Mouse (Mus musculus) erythroblast, adult 5-6 weeks (primary cell): ENCODE results near the gene P2ry6. TPM values are rescaled to one million over a fixed set of nuclear protein-coding genes. Genes with fewer than 3 reads are reported as not detected.
A peak's percentile ranks its signal among the peaks of the same experiment; 100 is the strongest.

ENCODE experiments used
- ATAC-seq: replicated peaks from 2 replicates; pipeline ENCODE4 v1.8.0; 2016; ENCODE audit warnings: moderate number of reproducible peaks, mild to moderate bottlenecking, moderate TSS enrichment, inconsistent platforms; ENCODE audit not compliant: poor library complexity, low FRiP score, severe bottlenecking
- total RNA-seq, 2 experiments: library from RNA; stranded (forward) in 1 of 2; stranded (reverse) in 1 of 2; fragments of 150-400 nt in 1 of 2; fragments of 200-764, 138-1000 nt in 1 of 2; gene quantifications; 2 replicates each; pipeline versions ENCODE4 v1.2.3 to v1.2.4; 2015 to 2017; ENCODE audit warnings: low replicate concordance in 2 of 2

P2ry6 gene
- total RNA-seq, 2 experiments from 2014 or later: 0.94 to 6.1 TPM

DNA sequence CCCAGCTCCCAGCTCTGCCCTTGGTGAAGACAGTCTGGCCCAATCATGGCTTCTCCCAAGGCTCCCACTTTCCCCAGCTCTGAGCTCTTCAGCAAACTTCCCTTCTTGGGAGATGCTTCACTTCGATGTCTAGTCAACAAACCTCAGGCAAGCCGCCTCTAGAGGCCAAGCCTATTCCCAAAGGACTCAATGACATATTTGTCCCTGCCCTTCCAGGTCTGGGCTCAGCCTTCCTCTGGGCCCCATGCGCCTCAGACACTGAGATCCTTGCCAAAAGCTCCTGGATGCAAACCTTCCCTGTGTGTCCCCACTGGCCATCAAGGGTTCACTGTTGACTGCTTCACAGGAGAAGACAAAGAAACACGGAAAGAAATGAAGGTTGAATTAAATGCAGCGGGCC lies 53.2 kb downstream of the P2ry6 start:
- no peak for ATAC-seq

DNA sequence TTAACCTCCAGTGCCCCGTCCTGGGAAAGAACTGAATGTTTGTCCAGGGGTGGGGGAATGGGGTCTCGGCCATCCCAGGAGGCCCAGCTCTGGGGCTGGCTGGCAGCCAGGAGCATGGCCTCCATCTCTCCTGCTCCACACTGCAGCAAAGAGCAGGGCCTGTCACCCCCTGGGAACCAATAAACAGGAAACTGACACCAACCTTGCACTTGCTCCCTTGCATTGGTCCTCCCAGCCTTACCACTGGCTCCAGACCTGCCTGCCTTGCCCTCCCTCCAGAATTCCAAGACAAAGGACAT lies 54.7 kb downstream of the P2ry6 start:
- no peak for ATAC-seq

DNA sequence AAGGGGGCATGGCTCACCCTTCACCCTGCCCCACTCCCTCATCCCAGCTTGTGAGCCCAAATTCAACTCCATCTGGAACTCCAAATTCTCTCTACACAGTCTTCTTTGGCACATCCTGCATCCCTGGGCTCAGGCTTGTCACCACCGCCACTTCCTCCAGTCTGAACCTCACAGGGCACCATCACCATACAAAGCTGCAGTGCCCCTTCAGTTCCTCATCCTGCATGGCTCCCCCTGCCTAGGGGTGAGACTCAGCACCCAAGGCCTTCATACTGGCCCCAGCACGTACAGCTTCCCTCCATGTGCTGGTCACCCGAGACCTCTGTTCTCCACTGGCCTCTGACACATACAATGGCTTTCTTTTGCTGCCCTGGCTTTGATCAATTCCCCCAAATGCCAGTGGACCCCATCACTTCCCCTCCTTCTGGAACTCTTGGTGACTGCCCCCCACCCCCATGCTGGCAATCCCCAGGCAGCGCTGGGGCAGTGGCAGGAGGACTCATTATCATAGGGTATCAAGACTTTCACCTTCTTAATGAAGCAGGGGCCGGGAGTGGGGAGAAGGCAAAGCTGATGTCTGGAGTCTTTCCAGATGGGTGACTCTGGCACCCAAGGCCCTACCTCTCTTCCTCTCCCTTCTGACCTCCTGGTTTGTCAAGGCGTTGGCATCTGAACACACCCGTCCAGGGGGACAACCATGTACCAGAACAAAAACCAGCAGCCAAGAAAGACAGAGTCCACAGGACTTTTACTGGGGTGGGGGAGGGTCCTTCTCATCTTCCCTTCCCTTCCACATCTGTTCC lies 55.2 kb downstream of the P2ry6 start:
- no peak for ATAC-seq

DNA sequence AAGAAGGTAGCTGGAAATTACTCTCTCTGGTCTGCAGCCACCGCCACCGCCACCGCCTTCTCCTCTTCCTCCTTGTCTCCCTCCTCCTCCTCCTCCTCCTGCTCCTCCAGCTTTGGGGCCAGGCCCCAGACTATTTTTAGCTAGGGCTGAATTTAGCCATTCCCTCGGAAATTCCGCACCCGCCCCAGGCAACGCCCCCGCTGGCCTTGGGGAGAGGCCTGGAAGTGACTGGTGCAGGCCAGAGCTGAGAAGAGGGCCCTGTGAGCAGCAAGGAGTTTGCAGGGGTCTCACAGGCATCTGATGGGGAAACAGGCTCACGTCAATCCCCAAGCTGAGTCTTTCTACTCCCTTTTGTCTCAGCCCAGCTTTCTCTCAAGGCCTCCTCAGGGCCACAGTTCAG lies 56.3 kb downstream of the P2ry6 start:
- ATAC-seq: no peak

DNA sequence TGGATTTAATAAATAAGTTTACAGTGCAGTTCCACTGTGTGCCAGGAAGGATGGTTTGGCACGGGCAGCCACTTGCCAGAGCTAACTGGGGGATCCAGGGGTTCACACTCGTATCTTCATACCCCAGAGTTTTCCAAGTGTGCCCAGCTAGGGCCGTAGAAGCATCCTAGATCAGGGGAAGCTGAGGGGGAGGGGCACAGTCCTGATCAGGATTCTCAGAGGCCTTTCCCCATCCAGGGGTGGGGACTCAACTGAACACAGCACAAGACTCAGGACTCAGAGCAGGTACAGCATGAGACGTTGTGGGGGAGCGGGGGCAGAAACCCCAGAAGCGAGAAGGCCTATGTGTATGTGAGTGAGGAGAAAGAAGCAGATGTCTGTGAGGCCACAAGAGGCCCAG lies 56.7 kb downstream of the P2ry6 start:
- no peak for ATAC-seq

DNA sequence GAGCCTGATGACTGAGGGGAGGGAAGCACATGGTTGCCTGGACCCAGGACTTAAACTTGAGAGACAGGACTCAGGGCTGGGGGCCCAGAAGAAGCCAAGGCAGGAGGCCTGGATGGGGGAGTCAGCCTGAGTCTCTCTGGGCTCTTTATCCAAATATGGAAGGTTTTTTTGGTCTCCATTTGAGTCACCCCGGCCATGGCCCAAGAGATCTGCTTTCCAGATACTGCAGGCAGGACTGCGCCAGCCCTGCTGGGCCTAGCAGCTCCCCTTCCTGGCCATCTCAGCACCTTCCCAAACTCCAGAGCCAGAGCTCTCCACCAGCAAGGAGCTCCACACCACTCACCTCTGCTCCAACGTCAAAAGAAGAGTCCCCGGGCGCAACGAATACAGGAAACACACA lies 57.9 kb downstream of the P2ry6 start:
- no peak for ATAC-seq

DNA sequence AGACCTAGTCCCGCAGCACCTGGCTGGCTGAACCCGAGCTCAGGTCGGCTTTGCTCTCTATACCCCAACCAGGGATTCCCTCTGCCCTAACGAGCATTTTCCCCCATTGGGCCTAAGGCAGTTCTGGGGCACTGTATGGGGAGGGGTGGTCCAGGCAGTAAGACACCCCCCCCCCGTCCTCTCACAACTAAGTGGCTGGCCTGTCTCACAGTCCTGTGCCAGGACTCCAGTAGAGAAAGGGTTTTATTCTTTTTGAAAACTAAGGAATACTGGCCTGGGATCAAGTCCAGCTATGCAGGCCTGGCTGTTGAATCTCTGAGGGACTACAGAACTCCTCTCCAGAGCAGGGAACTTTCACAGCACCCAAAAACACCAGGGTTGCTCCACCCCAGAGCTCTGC lies 59.2 kb downstream of the P2ry6 start:
- ATAC-seq: no peak

DNA sequence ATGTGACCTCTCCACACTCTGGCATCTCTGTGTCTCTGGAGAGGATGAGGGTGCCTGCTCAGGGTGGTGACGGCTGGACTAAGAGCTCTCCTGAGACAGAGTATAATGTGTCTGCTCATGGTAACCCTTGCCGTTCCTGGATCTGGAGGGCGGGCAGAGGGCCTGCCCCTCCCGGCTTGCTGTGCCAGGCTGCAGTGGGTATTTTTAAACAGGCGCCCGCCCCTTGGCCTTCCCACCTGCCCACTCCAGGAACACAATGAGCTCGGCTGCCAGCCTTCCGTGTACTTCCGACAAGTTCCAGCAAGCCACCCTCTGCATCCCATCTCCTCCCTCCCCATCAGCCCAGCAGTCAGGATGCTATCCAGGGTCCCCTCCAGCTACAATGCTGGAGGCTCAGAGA lies 62.7 kb downstream of the P2ry6 start:
- no peak for ATAC-seq

DNA sequence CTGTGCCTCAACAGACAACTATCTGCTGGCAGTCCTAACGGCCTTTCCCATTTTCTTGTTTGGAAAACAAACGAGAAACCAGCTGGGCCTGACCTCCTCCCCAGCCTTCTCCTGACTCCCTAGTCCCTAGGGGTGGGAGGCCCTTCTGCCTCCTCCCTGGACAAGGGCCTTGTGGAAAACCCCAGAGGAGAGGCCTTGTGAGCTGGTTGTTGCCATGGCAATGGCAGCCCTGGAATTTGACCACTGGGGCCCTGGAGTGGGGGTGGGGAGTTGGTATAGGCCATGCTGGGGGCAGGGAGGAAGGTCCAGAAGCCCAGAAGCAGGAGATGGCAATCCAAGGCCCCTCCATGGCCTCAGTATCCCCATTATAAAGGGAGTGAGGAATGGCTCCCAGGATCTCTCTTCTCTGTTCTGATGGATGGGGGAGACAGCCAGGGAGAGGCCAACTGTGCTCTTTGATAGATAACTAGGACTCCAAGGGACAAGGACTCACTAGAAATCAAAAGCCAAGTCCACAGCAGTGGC lies 63.1 kb downstream of the P2ry6 start:
- ATAC-seq: no peak

DNA sequence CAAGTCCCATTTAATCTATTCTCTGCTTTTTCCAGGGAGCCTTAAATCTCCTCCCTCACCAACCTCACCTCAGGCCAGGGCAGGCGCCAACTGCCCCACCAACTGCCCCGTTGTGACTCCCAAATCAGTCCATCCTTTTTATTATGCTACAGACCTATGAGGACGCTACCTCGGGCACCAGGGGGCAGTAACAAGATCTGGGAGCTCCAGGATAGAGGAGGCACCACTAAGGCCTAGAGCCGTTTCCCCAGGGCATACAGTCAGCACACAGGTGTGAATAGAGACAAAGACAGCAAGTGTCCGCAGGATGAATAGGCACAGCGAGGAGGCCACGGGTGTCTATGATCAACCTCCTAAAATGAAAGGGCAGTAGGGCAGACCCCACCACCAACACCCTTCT lies 65.9 kb downstream of the P2ry6 start:
- no peak for ATAC-seq

DNA sequence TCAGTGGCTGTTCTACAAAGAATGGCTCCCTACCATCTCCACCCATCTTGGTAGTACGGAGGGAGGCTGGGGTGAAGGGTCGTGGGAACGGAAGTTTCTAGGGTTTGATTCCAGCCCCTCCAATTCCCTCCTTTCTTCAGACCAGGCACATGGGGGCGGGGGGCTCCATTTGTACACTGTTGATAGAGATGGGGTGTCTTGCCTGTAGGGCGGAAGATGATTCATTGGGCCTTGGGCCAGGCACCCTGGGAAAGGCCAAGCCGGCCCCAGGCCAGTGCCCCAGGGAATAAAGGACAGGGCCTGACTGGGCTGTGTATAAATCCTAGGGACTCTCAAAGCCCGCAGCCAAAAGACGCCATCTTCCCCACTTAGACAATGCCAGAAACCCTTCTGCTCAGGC lies 66.4 kb downstream of the P2ry6 start:
- ATAC-seq: no peak

DNA sequence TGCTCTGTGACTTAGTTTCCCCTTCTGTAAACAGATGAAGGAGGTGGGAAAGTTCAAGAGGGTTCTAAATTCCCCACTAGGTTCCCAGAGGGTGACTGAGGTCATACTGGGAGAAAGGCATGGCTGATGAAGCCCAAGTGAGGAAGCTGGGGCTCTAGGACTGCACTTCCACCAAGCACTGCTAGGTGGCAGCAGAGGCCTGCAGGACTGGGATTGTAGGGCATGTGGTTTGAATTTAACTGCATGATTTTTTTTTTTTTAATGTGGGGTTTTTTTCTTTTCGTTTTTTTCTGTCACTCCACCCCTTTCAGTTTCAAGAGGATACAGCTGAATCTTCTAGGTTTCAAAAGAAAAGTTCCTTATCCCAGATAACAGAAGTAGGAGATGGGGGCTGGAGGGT lies 67.2 kb downstream of the P2ry6 start:
- peak; percentile 59 for ATAC-seq

DNA sequence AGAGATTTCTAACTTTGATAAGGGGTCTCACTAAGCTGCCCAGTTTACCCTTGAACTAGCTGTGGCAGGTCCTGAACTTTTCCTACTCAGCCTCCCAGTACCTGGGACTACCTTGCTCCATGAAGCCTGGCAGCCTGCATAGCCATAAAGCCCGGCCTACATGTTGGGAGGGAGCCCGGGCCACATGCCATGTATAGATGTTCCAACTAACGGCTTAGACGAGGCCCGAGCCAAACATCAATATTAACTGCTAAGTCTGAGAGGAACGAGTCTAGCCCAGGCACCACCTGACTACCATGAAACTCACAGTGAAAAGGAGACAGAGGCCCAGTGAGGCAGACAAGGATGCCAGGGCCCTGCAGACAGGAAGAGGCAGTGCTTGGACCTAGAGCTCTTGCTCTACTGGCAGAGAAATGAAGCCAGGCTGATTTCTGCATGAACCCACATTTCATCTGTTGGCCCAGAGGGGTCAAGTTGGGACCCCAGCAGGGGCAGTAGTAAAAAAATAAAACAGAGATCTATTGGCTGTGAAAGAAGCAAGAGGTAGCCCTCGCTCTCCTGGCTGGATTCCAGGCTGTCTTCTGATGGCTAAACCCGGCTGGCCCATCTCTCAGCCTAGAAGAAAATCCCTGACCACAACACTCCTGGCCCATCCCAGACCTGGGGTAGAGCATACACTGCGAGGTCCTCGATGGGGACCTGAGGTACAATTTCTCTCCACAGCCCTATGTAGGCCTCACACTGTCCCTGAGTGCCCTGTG lies 68.2 kb downstream of the P2ry6 start:
- no peak for ATAC-seq

DNA sequence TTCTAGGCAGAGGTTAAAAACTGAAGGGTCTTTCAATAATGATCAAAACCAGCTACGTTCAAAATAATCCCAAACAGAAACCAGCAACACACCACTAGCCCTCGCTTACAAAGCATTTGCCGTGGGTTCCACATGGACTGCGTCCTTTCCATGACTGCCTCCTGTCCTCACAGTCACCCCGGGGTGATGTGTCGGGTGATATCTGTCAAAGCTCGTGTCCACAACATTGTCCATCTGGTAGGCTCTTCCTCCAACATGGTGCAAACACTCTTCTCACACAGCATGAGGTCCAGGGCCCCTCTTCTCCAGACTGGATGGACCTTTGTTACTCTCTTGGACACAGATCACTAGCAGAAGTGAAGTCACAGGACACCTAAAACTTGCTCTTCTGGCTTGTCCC lies 69.4 kb downstream of the P2ry6 start:
- ATAC-seq: no peak

DNA sequence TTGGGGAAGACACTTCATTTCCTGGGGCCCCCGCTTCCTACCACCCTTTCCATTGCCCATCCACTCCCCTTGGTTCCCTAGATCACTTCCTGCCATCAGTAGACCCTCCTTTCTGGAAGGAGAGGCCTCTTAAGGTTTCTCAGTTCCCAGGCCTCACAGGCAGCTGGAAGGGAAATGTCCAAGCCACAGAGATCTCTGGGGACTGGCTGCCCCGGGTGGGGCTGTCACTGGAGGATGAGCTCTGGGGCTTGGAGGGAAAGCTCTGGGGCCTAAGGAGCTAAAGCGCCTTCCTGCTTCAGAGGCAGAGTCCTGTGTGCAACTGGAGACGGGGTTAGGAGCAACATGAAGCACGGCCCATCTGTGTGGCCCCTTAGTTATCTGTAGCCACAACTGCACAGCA lies 69.8 kb downstream of the P2ry6 start:
- no peak for ATAC-seq

DNA sequence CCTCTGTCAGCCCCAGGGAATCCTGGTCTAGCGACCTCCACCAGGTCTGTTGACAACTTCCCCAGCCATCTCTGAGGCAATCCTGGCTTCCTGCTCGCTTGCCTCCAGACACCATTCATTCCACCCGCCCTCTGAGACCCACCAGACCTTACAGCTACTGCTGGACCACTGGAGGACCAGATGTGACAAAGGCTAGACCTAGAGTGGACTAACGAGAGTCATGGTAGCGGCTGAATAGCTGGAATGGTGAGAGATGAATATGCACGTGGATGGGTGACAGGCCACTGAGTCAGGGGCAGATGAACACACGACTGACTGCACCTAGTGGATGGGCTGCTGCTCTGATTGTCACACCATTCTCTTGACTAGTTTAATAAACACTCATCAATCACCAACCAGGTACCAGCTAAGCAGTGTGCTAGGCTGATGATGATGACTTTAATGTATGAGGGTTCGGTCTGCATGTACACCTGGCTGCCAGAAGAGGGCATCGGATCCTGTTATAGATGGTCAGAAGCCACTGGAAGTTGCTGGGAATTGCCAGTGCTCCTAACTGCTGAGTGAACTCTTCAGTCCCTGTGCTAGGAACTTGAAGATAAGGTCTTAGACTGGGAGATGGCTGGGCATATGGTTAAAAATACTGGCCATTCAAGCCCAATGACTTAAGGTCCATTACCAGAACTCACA lies 71.9 kb downstream of the P2ry6 start:
- no peak for ATAC-seq

DNA sequence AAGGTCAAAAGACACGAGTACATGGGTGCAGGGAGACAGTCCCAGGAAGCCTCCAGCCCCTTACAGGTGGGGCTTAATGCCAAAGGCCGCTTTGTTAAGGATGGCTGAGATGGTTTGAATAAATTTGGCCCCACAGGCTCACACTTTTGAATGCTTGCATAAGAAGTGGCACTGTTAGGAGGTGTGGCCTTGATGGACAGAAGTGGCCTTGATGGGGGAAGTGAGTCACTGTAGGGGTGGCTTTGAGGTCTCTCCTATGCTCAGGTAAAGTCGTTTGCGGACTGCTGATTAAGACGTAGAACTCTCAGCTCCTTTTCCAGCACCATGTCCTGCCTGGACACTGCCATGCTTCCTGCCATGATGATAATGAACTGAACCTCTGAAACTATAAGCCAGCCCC lies 76.6 kb downstream of the P2ry6 start:
- no peak for ATAC-seq

DNA sequence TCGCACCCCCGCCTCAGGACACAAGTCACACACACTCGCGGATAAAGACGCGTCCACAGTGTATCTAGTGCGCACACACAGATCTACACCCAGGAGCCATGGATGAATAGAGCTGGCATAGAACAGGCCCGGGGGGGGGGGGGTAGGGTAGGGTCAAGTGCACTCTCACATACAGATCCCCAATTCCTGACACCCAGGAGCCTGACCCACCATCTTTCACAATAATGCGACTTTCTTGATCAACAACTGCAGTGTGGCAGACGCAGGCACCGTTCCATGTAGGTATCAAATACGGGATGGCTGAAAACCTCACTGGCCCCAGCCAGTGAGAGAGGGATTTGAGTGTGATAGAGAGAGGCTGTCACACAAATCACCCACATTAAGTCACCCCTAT lies 79.6 kb downstream of the P2ry6 start:
- no peak for ATAC-seq

DNA sequence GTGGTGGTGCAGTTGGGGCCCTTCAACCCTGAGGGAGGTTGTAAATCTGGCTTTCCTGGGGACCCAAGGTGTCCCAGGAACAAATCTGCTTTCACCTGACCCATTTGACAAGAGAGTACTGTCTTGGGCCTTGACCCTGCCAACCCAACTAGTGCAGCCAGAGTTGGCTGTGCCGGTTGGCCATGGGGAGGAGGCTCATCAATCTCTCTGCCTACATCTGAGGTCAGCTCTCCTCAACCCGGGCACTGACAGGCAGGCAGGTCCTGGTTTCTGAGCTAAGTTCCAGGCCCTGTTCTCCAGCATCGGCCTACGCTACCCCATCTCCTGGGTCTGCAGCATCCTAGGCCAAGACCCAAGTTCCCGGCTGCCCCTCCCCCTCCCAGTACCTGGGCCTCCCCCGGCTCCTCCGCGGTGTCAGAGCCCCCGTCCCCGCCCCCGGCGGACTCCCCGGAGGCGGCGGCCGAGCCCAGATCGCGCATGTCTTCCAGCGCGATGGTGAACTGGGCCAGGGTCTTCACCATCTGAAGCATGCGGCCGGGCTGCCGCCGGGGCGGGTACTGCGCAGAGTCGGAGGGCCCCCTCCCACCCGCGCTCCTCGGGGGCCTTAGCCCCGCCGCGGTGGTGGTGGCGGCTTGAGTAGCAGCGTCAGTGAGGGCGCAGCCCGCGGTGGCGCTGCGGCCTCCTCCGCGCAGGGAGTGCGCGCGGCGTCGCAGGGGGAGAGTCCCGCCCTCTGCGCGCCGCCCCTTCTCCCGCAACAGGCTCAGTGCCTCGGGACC lies 80.2 kb downstream of the P2ry6 start:
- no peak for ATAC-seq
